Mouse (Mus musculus) lung, postnatal 14 days (tissue): ENCODE data around the gene Mmp25.

ENCODE experiments used
- DNase-seq: peaks from one replicate; pipeline ENCODE4 v3.0.0; 2021

The Mmp25 gene

DNA sequence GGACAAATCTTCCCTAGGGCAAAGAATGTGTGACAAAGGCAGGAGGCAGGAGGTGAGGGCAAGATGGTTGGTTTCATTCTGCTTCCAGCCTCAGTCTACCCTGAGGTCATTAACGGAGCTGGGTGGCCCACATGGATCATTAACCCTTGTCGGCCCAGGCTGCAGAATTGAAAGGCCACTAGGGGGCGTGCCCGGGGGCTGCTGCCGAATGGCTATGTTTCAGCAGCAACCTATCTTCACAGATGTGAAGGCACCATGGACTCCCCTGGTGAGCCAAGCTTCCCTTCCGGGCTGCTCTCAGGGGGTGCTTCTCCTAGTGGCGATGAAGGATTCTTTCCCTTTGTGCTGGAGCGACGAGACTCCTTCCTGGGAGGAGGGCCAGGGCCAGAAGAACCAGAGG is 16.4 kb upstream of the Mmp25 start:
- DNase-seq: peak; percentile 26

DNA sequence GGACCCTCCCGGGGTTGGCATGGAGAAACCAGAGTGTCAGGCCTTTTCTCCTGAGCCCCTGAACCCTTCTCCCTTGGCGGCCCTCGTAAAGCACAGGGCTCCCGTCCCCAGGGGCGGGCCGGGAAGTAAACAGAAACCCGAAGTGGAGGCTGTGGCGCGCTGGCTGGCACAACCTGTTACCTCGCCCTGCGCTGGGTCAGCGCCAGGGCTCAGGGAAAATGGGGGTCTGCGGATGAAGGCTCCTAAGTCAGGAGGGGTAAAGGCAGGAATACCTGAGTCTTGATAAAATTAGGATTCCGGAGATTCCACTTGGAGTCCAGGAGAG is 15.8 kb upstream of the Mmp25 start:
- no peak for DNase-seq

DNA sequence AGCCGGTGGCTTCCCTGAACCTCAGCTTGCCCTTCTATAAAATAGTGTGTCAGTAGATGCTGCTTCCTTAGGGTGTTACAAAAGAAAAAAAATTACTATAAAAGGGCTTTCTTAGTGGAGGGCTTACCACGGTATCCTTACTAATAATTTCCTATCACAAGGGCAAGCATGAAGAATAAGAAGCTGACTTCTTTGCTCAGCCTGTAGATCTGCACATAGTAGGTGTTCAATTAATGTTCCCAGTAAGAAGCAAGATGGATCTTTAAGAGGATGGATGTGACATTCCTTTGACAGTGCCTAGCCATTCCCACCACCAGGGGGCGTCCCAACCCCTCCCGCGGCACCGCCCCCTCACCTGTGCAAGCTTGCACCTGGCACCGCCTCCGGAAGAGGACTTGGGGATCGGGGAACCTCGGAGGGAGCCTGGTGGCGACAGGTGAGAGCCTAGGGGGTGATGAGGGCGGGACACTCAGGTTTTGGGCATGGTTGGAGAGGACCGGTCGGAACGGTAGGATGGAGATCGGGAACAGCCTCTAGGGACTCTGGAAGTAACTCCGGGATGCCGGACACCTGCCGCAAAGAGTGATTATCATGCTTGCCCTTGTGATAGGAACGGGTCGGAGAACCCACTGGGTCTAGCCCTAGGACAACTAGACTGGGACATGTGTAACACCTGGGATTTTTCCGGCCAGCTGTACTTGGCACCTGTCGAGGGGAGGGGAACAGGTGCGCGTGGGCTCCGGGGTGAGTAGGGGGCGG is 15.2 kb upstream of the Mmp25 start, which contains the start of gene Bicdl2:
Gene Bicdl2, plus strand, starts transcription at position 390 of the 759 bp plus-strand sequence.
- peak; percentile 79 for DNase-seq

DNA sequence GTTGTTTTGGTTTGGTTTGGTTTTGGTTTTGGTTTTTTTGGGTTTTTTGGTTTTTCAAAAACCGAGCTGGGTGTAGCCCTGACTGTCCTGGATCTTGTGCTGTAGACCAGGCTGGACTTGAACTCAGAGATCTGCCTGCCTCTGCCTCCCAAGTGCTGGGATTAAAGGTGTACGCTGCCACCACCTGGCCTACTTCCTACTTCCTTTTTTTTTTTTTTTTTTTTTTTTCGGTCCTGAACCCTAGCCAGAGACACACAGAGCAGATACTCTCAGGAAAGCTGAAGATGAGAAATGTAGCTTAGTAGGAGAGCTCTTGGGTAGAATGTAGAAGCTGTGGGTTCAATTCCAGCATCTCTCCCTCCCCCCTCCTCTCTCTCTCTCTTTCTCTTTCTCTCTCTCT is 13.4 kb upstream of the Mmp25 start:
- DNase-seq: no peak

DNA sequence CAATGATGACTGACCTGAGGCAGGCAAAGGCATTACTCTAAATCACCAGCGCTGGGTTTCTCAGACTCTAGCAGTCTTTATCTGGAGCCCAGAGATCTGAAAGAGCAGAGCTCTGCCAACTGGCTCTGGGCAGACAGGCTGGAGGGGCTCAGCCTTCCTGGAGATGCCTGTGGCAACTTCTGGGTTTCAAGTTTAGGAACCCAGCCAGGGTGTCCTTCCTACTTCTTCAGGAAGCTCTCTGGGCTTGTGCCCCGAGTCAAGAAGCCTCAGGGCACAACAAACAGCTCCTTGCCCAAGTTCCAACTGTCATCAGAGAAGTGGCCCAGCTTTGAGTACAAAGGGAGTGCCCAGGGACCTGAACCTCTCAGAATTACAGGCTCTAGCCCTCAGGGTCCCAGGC is 9.3 kb upstream of the Mmp25 start:
- DNase-seq: no peak

DNA sequence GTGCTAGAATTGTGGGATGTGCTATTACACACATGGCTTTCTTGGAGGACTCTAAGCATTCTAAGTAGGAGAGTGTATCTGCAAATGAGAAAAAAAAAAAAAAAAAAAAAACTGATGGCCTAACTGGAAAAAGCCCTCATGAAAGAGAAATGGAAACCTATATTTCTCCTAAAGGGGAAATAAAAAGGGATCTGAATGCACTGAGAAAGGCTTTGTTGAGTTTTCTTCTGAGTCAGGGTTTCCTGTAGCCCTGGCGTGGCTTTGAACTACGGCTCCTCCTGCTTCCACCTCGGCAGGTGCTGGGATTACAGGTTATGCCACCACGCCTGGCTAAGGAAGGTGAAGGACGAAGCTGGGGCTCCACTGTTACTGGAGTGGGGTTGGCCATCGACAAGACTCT is 8.9 kb upstream of the Mmp25 start:
- no peak for DNase-seq

DNA sequence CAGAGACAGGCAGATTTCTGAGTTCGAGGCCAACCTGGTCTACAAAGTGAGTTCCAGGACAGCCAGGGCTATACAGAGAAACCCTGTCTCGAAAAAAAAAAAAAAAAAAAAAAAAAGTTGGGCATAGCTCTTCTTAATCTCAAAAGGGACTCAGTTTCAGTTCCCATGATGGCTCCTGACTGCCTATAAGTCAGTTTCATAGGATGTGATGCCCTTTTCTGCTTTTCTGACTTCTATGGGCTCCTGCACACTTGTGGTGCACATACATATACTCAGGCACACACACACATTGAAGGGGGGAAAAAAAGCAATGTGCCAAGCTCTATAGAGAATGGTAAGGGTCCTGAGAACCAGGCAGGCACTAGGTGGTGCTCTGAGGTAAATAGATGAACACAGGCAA is 8.2 kb upstream of the Mmp25 start:
- no peak for DNase-seq

DNA sequence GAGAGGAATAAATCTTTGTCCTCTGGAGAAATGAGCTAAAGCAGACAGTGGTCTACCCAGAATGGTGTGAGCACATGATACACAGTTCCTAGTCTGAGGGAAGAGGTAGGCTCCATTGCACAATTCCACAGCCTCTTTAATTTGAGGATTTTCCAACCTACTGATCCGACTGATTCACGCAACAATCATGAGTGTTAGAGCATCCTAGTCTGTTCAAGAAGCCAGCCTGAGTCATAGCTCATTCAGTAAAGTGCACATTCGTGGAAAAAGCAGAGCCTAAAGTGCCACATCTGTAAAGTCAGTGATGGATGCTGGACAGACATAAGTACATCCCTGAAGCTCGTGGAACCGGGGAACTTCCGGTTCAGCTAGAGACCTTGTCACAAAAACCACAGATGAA is 6.3 kb upstream of the Mmp25 start:
- DNase-seq: no peak

DNA sequence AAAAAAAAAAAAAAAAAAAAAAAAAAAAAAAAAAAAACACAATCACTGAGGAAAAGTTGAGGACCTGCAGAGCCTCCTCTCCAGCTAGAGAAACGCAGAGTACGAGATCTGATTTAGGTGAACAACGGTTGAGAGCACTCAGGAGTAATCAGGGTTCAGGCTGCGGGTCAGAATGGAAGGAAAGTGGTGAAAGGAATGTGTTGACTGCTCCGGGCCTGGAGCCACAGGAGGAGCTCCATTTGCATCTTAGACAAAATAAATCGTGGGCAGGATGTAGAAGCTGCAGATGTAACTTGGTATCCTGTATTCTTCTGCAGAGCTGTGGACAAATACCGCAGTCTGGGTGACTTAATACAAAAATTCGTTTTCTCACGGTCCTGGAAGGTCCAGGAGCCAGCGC is 817 bp upstream of the Mmp25 start:
- DNase-seq: no peak

DNA sequence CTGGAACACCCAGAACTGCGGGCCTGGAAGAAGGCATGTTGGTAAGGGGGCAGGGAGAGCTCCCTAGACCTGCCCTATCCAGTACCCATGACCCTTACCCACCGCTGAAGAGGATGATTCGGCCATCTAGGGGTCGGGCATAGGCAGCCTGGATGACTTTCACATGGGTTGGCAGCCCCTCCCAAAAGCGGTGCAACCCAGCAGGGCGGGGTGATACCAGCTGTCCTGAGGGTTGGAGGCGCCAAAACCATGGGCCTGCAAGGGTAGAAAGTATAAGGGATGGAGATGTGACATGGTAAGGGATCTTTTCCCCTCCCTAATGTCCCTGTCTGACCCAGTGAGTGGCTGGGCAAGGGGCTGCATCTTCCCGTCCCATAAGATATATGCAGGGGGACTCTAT is 13.8 kb downstream of the Mmp25 start:
- DNase-seq: no peak

DNA sequence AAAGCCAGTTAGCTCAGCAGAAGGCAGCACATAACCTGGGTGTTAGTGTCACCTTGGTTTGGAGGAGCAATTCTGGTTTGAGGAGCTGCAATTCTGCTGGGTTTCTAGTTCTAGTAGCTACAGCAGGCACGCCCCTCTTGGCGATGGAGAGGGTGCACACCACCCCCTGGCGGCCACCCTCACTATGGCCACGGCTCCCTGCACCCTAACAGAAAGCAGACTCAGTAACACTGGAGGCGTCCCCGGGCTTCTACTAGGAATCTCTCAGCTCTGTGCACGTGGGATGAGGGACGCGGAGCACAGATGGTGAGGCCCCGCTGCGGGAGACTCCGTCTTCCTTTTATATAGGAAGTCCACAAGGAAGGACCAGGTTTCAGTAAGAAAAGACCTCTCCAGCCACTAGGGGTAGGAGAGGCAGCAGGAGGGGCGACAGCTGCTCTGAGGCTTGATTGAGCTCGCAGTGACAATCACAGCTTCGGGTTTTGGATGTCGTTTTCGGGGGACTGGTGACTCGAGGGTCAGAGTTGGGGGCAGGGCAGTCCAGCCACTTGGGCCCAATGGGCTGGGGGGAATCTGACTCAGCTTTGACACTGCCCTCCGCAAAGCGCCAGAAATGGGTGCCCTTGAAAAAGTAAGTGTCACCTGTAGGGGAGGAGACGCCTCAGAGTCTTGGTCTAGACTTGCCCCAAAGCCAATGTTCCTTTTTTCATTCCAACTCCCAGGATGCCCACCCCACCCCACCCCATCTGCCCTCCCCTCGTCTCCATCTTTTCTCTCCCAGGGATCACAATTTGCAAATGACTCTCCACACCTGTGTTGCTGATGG is 14.7 kb downstream of the Mmp25 start:
- peak; percentile 80 for DNase-seq

DNA sequence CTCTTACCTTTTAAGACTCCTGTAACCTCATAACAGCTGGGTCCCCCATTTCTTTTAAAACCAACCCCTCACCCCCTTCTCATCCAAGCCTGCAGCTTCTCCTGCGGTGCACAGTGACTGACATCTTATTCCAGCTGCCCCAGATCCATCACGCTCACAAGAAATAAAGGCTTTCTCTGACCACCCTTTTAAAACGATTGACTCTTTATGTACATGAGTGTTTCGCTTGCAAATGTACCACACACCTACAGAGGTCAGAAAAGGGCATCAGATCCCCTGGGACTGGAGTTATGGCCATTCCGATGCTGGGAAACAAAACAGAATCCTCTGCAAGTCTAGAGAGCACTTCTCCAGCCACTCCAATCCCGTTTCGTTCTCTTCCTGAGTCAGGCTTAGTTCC is 17.3 kb downstream of the Mmp25 start:
- DNase-seq: no peak

DNA sequence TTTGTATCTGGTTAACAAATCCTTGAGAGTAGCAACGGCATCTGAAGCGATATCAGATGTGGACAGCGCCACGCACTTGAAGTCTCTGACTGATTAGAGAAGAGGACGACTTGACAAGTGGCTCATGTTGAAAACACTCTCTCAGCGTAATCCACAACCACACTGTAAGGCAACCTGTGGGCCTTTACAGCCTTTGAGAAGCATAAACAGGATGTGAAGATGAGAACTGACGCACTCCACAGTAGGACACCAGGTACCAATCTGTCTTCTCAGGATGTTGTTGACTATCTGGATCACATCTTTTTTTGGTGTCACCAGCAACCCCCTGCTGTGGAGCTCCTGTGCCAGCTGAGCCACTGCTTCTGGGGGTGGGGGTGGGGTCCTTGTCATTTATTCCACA is 24.7 kb downstream of the Mmp25 start:
- no peak for DNase-seq

DNA sequence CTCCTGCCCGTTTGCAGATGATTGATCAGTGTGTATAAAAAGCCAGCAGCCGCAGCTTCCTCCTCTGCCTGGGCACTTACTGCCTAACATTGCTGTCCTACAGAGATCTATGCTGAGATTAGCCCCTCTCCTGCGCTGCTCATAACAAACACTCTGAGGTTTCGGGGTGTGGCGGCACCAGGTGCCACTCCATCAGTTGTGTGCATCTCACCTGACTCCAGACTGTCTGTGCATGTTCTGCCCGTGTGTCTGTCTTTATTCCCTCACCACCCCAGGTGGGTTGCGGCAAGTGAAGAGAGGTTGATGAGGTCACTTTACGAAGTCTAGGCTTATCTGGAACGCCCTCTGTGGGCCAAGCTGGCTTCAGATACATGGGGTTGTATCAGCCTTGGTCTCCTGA is 28.0 kb downstream of the Mmp25 start:
- no peak for DNase-seq

DNA sequence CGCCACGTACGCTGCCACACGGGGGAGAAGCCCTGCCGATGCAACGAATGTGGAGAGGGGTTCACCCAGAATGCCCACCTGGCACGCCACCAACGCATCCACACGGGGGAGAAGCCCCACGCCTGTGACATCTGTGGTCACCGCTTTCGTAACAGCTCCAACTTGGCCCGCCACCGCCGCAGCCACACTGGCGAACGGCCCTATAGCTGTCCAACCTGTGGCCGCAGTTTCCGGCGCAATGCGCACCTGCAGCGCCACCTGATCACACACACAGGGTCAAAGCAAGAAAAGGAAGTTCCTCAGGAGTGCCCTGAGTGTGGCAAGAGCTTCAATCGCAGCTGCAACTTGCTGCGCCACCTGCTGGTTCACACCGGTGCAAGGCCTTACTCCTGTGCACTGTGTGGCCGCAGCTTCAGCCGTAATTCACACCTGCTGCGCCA is 34.7 kb downstream of the Mmp25 start:
- peak; percentile 75 for DNase-seq

DNA sequence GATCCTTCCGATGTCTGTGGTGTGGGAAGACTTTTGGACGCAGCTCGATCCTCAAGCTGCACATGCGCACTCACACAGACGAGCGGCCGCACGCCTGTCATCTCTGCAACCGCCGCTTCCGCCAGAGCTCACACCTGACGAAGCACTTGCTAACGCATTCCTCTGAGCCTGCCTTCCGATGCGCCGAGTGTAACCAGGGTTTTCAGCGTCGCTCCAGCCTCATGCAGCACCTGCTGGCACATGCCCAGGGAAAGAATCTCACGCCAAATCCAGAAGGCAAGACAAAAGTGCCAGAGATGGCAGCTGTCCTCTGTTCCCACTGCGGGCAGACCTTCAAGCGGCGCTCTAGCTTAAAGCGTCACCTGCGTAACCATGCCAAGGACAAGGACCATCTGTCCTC is 35.5 kb downstream of the Mmp25 start:
- no peak for DNase-seq

DNA sequence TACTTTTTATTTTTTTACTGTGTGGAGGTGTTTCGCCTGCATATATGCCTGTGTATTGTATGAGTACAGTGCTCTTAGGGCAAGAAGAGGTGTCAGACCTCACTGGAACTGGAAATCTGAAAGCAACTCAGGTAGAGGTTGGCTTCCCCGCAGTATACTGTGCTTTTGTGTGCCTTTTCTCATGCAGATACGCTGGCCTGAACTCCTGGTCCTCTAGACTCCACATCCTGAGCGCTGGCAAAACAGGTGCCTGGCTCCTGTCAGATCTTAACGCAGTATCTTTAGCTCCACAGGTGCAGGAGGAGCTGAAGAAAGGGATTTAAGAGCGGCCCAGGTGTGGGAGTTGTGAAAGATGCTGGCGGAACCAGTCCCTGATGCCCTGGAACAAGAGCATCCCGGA is 39.9 kb downstream of the Mmp25 start:
- DNase-seq: no peak

DNA sequence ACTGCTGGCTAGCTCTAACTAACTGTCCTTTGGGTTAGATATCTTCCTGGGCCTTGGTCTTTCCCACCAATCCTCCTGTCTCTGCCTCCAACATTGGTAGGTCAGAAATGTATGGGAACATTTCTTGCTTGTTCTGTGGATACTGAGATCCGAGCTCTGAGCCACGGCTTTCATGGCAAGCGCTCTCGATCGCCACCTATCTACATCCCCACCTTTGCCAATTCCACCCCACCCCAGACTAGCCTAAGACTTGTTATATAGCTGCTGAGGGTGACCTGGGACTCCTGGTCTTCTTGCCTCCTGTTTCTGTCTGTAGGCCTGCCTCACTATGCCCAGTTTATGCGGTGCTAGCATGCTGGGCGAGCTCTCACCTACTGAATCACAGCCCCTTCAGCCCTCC is 40.7 kb downstream of the Mmp25 start:
- DNase-seq: no peak

DNA sequence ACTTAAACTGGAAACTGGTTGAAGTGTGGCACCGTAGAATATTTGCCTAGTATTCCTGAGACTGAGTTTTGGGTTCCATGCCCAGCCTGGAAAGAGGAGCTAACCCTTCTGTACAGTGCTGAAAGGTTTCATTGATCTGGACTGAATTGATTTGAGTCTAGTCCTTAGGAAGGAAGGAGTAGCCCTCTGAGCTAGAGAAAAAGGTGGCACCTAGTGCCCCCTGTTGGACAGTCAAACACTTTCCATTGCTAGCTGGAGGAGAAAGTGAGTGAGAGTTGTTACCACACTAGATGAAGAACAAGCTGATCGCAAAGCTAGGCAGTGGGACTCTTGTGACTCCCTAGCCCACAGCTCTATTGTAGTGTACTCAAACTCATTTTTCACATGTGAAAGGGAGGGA is 41.5 kb downstream of the Mmp25 start:
- DNase-seq: peak; percentile 20

DNA sequence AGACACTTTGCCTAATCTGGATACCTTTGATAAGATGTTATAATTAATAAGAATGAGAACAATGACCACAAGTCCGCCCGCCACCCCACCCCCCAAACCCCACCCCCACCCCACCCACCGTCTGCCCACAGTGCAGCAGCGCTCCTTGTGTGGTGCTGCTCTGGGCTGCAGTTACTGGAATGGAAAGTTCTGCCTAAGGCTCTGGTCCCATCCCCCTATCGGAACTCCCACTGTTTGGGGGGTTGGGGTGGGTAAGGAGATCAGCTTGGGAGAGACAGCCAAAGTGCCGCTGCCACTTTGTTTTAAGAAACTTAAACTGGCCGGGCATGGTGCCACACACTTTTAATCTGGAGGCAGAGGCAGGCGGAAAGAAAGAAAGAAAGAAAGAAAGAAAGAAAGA is 42.0 kb downstream of the Mmp25 start:
- DNase-seq: no peak

DNA sequence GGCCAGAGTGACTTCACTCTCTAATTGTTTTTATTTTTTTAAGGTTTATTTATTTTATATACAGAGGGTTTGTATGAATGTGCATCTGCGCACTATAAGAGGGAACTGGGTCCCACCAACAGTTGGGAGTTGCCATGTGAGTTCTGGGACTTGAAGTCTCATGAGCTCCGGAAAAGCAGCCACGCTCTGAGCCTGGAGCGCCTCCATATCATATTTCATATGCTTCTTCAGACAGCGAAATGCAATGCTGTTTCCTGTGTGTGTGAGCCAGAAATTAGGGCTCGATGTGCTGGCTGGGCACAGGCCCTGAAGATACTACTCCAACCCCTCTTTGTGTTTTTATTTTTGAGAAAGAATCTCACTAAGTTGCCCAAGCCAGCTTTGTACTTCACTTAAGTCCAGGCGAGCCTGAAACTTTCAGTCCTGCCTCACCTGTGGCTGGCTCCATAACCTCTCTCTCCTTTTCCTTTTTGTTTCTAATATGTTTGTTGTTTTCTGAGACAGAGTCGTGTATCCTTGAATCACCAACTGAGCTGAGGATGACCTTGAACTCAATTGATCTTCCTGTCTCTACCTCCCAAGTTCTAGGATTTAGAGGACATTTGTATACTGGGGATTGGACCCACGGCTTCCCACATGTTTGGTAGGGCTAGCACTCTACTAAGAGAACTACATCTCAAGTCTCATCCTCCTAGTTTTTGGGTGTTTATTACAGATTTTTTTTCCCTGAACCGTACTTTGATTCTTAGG is 43.1 kb downstream of the Mmp25 start:
- DNase-seq: no peak

DNA sequence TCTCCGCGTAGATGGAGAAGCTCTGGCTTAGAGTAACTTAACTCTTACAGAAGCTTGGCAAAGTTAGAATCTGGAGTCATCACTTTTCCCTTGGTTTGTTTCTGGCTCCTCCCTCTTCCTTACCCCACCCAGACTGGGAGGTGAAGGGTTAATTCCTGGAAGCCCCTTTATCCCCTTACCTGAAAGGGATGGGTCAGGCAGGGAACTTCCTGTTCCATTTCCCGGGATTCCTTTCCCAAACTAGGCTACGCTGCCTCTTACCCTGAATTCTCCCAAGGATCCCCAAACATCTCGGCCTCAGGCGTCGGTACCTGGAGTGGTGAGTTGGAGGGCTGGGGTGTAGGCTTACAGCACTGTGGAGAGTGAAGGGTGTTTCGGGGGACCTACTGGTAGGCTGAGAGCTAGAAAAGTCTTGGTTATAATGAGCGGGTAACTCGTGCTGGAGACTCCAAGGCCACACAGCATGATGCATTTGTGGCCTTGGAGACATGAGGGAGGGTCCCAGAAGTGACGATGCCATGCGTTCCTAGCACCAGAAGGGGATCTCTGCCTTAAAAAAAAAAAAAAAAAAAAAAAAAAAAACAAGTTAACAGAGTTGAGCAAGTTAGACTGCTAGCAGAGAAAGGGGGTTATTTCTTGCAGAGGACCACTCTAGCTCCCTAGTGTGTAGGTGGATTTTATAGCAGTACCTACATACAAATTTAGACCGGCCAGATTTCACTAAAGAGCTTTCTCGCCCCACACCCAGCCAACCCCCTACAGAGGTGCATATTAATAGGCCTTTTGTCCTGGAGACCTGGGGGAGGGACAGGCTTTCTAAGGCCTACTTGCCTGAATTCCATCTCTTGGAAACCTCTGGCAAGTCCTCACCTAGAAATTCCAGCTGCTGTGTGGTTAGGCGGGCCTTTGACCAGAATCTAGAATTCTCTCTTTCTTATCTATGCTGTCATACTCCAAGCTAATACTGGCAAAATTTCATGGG is 44.1 kb downstream of the Mmp25 start, which contains the start of gene Zscan10:
Gene Zscan10, plus strand, starts transcription at position 216 of the 982 bp plus-strand sequence.
- no peak for DNase-seq
